Mouse (Mus musculus): Measurements from ENCODE around the gene Asxl1.

Gene Asxl1

DNA sequence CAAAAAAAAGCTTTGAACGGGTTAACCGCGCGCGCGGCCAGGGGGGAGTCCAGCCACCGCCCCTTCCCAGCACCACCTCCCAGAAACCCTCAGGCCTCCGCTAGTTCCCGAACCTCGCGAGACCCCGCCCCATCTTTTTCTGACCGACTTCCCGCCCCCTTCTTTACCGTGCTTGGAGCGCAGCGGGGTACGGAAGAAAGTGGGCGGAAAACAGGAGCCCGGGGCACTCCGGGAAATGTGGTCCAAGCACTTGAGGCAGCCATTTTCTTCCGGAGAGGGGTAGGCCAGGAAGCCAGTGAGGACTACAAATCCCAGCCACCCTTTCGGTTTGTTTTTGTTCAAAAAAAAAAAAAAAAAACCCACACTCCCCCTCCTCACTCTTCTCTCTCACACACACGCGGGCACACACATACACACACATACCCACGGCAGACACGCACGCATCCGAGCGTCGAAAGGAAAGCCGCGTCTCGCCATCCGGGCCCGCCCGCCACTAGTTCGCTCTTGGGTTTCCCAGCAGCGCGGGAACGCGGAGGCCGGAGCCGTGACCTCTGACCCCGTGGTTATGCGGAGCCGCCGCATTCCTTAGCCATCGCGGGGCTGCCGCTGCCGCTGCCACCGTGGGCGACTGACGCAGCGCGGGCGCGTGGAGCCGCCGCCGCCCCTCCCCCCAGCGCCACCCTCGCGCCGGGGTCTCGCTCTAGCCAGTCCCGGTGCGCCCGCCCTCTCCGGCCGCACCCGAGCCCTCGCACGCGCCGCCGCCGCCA lies at the start of gene Asxl1:
TSS of gene Asxl1 (plus strand) at position 376 of the 767 bp plus-strand sequence.
- peak; percentile 90 for DNase-seq

DNA sequence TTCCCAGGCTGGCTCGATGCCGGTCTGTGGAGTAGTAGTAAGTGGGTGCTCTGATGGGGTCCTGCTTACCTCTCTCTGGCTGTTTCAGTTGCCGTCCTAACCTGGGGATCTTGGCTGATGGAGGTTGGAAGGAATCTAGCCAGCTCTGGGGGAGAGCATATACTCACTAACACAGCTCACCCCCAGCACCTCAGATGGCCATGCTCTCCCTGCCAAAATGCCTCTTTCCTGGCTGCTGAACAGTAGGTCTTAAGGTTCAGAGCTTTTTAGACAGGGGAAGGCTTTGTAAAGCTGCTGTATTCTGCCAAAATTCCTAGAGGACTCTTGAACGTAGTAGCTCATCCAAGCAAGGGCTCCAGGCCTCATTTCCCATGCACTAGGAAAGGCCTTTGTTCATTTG lies 47.9 kb upstream of the Asxl1 start:
- peak; percentile 22 for DNase-seq

GRCm38 (mm10) chr2:153298460-153298859 lies 47.2 kb upstream of the Asxl1 start:
- no peak for DNase-seq

DNA sequence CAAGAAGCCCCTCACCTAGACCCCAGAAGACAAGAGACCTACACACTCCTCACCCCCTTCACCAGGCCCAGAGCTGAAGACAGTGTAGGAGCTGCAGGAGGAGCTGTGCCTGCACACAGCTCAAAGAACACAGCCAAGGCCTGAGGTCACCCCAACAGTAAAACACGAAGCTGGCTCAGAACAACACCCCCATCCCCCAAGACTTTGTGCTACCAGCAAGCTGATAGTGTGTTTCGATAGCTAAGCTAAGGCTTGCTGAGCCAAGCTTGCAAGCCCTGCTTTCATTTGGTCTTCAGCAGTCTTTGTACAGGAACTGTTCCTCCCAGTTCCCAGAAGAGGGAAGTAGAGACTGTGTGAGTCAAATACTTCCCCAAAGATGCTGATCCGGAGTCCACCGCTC lies 46.8 kb upstream of the Asxl1 start:
- no peak for DNase-seq

GRCm38 (mm10) chr2:153301123-153301522 lies 44.5 kb upstream of the Asxl1 start:
- DNase-seq, result no peak

- DNase-seq, result no peak
These were observed 40.4 kb upstream of the Asxl1 start for GRCm38 (mm10) chr2:153305240-153305639.

GRCm38 (mm10) chr2:153308586-153308985 lies 37.0 kb upstream of the Asxl1 start:
- no peak for DNase-seq

DNA sequence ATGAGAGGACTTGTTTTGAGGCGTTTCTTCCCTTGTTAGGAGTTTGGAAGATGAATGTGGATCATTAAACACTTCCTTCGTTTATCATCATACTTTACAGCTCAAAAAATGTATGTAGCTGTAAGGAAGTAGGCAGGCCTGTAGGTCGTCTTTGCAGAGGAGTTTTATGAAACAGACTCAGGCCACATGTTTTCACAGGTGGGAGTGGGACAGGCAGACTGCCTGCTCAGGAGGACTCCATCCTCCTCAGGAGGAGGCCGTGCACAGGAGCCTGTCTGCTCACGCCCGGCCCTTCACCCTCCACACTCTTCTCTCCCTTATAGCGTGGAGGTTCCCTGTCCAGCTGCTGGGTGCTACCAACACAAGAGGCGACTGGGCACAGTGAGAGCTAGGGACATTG lies 36.5 kb upstream of the Asxl1 start:
- no peak for DNase-seq

GRCm38 (mm10) chr2:153310228-153310627 lies 35.4 kb upstream of the Asxl1 start:
- DNase-seq, result no peak

DNA sequence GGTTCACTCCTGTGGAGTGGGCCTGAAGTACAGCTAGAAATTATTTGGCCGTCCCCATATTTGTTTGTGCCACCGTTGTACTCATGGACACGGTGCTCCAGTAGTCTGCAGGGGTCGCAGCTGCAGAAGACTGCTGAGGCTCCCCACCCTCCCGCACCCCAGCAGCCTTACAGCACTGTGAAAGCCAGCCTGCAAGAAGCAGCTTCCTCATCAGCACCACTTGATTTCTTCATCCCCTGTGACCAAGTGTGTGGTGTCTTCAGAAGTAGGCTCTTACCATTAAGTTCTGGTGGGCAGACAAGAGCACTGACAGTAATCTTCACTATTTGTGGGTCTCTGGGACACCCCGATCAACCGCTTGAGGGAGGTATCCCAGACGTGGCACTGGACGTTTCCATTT lies 32.7 kb upstream of the Asxl1 start:
- no peak for DNase-seq

GRCm38 (mm10) chr2:153318408-153318807 lies 27.2 kb upstream of the Asxl1 start:
- no peak for DNase-seq

- DNase-seq, result no peak
These were observed 26.5 kb upstream of the Asxl1 start for GRCm38 (mm10) chr2:153319036-153319643.

- DNase-seq, result no peak
These were observed 19.8 kb upstream of the Asxl1 start for GRCm38 (mm10) chr2:153325706-153326376.

- DNase-seq, result peak; percentile 36
These were observed 13.4 kb upstream of the Asxl1 start for GRCm38 (mm10) chr2:153332271-153332670.

DNA sequence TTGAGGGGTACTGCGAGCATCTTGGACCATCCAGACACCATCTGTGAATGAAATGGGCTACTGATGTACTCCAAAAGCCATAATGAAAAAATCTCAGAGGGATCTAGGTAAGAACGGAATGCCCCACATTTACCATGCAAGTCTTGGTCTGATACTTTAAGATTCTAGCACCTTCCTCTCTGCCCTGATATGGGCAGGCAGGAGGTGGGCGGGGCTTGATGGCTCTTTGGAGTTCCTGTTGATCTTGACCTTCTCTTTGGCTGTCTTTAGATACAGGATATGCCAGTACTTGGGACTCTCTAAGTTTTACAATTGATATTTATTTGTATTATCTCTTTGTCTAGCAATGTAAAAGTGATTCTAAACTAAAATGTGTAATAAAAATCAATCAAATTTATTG lies 12.6 kb upstream of the Asxl1 start:
- DNase-seq, result no peak

- no peak for DNase-seq
These were observed 11.8 kb upstream of the Asxl1 start for GRCm38 (mm10) chr2:153333822-153334232.

DNA sequence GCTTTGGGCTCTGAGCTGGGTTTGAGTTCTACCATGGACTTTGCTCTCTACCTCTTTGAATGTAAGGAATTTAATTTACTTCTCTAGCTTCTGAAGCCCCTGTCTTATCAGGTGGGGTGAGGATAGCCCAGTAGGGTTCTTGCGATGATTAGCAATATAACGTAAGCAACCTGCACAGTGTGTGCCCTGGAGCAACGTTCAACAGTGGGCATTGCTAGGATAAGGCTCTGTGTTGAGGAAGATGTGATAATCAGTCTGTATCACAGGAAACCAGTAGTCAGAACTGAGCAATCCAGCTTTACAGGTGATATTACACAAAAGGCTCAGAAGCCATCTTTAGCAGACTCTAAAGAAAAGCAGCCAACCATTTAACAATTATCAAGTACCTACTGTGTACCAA lies 11.3 kb upstream of the Asxl1 start:
- DNase-seq, result no peak

- no peak for DNase-seq
These were observed 9.5 kb upstream of the Asxl1 start for GRCm38 (mm10) chr2:153336117-153336516.

- no peak for DNase-seq
These were observed 7.0 kb upstream of the Asxl1 start for GRCm38 (mm10) chr2:153338361-153339350.

DNA sequence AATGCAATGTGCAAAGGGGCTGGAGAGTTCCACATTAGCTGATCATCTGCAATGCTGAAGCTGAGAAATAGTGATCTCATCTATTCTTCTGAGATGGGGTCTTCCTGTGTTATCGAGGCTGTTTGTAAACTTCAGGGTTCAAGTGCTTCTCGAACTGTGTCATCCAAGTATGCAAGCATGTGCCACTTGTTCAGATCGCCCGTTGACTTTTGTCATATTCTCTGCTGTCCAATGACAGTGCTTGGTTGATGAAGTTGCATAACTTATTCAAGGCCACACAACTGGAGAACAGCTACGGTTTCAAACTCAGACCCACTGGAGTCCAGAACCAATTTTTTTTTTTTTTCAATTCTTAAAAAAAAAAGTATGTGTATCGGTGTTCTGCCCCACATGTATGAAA lies 3.5 kb upstream of the Asxl1 start:
- DNase-seq, result no peak

- no peak for DNase-seq
These were observed 3.0 kb upstream of the Asxl1 start for GRCm38 (mm10) chr2:153342602-153343001.

- DNase-seq, result no peak
These were observed 2.4 kb upstream of the Asxl1 start for GRCm38 (mm10) chr2:153343191-153343590.

DNA sequence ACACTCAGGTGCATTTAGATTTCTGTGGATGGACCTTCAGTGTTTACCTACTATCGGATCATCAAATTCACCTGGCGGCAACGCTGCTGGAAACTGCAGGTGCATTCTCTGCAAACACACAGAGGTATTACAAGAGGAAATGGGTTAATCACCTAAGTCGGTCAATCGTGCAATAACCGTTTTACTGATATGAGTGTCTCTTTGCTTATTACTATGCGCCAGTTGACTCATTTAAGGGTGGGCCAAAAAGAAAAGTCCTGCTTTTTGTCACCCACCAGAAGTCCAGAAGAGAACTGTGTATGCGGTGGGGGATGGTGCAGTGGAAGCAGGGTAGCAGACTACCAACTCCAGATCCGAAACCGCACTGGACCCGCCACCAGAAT lies 567 bp upstream of the Asxl1 start:
- DNase-seq, result peak; percentile 26
